Mouse (Mus musculus): ENCODE data around the gene Tbc1d16.

DNA sequence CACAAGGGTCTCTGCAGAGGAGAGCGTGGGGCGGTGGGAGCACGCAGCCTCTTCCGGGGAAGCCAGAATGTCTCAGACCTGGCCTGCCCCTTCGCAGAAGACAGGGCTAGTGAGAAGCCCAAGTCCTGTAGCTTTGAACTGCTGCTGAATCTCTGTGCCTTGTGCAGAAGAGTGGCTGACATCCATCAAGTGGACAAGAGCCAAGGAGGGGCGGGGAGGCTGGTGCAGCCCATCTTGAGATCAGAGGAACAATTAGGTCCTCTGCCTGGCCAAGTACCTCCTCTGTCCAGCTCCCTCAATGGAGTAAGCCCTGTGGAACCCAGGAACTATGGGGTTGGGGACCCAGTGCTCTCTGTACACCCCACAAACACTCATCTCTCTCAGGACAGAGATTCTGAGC is 89.3 kb downstream of the Tbc1d16 start:
- TF ChIP-seq CTCF (IDR thresholded peaks at IDR 0.05; ENCODE audit: control insufficient read depth, insufficient read depth, low read length): no peak
- TF ChIP-seq POLR2A (IDR thresholded peaks at IDR 0.05; ENCODE audit: borderline replicate concordance, control insufficient read depth, low read depth, low read length): no peak
